Mouse (Mus musculus) MEL (cell line): Measurements from ENCODE around the gene Nr4a1.
A peak's percentile ranks its signal among the peaks of the same experiment; 100 is the strongest.

Source experiments
- CHD1 ChIP-seq: IDR thresholded peaks from 2 replicates; pipeline ENCODE4 v1.6.1; 2012; ENCODE audit warnings: low read depth, mild to moderate bottlenecking, inconsistent platforms, low read length, improper control_type of control experiment
- CHD2 ChIP-seq: IDR thresholded peaks from 2 replicates; pipeline ENCODE4 v1.6.1; 2011; ENCODE audit warnings: low read length, improper control_type of control experiment
- CTCF ChIP-seq, 3 experiments: IDR thresholded peaks in 2 of 3; conservative IDR thresholded peaks in 1 of 3; 2 replicates each; pipeline ENCODE4 v1.5.1; 2011 to 2012; ENCODE audit warnings: low read length in 3 of 3, low read depth in 2 of 3, mild to moderate bottlenecking in 2 of 3, improper control_type of control experiment in 1 of 3, inconsistent platforms in 1 of 3, mixed read lengths in 1 of 3, moderate library complexity in 1 of 3; ENCODE audit not compliant: control insufficient read depth in 1 of 3, insufficient read depth in 1 of 3, poor library complexity in 1 of 3, severe bottlenecking in 1 of 3
- E2F4 ChIP-seq: IDR thresholded peaks from 2 replicates; pipeline ENCODE4 v1.6.1; 2011; ENCODE audit warnings: low read depth, low read length, improper control_type of control experiment, borderline replicate concordance
- EP300 ChIP-seq, 2 experiments: IDR thresholded peaks; 2 replicates each; pipeline ENCODE4 v1.6.1; 2011; ENCODE audit warnings: improper control_type of control experiment in 2 of 2, low read length in 2 of 2, low read depth in 1 of 2, mild to moderate bottlenecking in 1 of 2
- GATA1 ChIP-seq: IDR thresholded peaks from 2 replicates; pipeline ENCODE4 v1.6.1; 2011; ENCODE audit warnings: low read depth, low read length, improper control_type of control experiment
- MAFK ChIP-seq: IDR thresholded peaks from 2 replicates; pipeline ENCODE4 v1.6.1; 2011; ENCODE audit warnings: low read depth, mild to moderate bottlenecking, low read length, improper control_type of control experiment, borderline replicate concordance
- MAX ChIP-seq: IDR thresholded peaks from 2 replicates; pipeline ENCODE4 v1.6.1; 2011; ENCODE audit warnings: low read length, improper control_type of control experiment
- POLR2A ChIP-seq, 2 experiments: IDR thresholded peaks; 2 replicates each; pipeline ENCODE4 v1.6.1; 2011 to 2012; ENCODE audit warnings: low read length in 2 of 2, mild to moderate bottlenecking in 2 of 2, control low read depth in 1 of 2, improper control_type of control experiment in 1 of 2, low read depth in 1 of 2, moderate library complexity in 1 of 2; ENCODE audit not compliant: control insufficient read depth in 1 of 2, insufficient read depth in 1 of 2, poor library complexity in 1 of 2
- RAD21 ChIP-seq: IDR thresholded peaks from 2 replicates; pipeline ENCODE4 v1.6.1; 2011; ENCODE audit warnings: mild to moderate bottlenecking, low read depth, low read length, improper control_type of control experiment
- TCF12 ChIP-seq: IDR thresholded peaks from 2 replicates; pipeline ENCODE4 v1.6.1; 2014; ENCODE audit warnings: low read depth, mild to moderate bottlenecking, inconsistent platforms, low read length, improper control_type of control experiment, moderate library complexity
- USF1 ChIP-seq: IDR thresholded peaks from 2 replicates; pipeline ENCODE4 v1.6.1; 2014; ENCODE audit warnings: low read depth, mild to moderate bottlenecking, inconsistent platforms, low read length, improper control_type of control experiment, moderate library complexity
- ZMIZ1 ChIP-seq: IDR thresholded peaks from 2 replicates; pipeline ENCODE4 v1.6.1; 2012; ENCODE audit warnings: low read depth, mild to moderate bottlenecking, inconsistent platforms, low read length, improper control_type of control experiment, moderate library complexity

DNA sequence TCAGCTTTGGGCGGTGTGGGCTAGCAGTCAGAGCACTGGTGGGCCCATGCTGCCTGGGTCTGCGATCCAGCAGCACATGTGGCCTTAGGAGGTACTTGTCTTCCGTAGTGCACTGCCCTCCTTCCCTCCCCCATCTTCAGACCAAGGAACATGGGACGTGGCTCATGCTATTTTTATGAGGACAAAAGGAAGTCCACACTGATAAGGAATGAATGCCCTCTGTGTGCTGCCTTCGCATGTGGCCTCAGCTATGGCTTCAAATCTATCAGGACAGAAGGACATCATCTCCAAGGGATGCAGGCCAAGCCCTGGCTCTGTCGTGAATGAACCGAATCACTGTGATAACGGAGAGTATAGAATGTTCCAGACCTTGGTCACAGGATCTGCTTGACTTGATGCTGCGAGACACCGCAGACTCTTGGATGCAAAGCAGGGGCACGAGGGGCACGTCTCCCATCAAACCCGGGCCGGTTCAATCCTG is 45.5 kb downstream of the Nr4a1 start:
- TF ChIP-seq RAD21 (no peak), CTCF (IDR thresholded peaks at IDR 0.05 in 2 of 3, conservative IDR thresholded peaks at IDR 0.05 in 1 of 3; ENCODE audit: control insufficient read depth in 1 of 3, insufficient read depth in 1 of 3, low read depth in 2 of 3, low read length in 3 of 3, poor library complexity in 1 of 3, severe bottlenecking in 1 of 3) (no peak), CHD1 (no peak), USF1 (no peak), TCF12 (no peak), GATA1 (no peak), POLR2A (IDR thresholded peaks at IDR 0.05; ENCODE audit: control insufficient read depth in 1 of 2, insufficient read depth in 1 of 2, low read depth in 1 of 2, low read length in 2 of 2, poor library complexity in 1 of 2) (no peak), ZMIZ1 (no peak), EP300 (IDR thresholded peaks at IDR 0.05; ENCODE audit: low read depth in 1 of 2, low read length in 2 of 2) (no peak), MAX (0 out of 2 replicates have a peak, but pooled peaks have one; percentile 17), E2F4 (no peak), MAFK (no peak), CHD2 (no peak)
